Mouse (Mus musculus) skeletal muscle tissue, adult 2 months (tissue): ENCODE results near the gene Gm20425.
"Not testable (repeated sequence)": the region's sequence is repeated elsewhere in the genome, so short reads cannot be mapped to it uniquely, and the experiment has no call there.

Experiments used
- DNase-seq: peaks from one replicate; pipeline ENCODE4 v3.0.0-alpha.2; 2012; ENCODE audit warnings: low read depth, low spot score

Gm20425 gene

DNA sequence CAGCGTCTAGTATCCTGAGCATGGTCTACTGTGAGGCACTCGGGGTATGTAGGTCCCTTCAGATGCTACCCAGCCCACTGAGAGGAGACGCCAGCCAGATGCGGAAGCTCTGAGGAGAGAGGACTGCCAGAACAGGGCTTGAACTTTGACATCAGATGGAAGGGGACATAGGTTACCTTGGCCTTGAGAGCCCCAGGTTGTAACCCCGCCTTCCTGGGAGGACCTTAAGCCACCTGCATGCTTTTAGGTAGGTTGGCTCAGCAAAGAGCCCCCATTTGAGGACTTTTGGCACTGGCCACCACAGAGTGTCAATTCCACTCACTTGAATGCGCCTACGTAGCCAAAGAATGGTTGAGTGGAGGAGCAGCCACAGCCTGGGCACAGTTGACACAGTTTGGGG, 5.4 kb downstream of the Gm20425 start:
- no peak for DNase-seq

- DNase-seq, result no peak
Observed at GRCm38 (mm10) chr9:103214281-103214680, 15.8 kb downstream of the Gm20425 start.

- peak; percentile 31 for DNase-seq
Observed at GRCm38 (mm10) chr9:103213631-103214030, 16.5 kb downstream of the Gm20425 start.

- DNase-seq, result no peak
Observed at GRCm38 (mm10) chr9:103212654-103213420, 17.3 kb downstream of the Gm20425 start.

DNA sequence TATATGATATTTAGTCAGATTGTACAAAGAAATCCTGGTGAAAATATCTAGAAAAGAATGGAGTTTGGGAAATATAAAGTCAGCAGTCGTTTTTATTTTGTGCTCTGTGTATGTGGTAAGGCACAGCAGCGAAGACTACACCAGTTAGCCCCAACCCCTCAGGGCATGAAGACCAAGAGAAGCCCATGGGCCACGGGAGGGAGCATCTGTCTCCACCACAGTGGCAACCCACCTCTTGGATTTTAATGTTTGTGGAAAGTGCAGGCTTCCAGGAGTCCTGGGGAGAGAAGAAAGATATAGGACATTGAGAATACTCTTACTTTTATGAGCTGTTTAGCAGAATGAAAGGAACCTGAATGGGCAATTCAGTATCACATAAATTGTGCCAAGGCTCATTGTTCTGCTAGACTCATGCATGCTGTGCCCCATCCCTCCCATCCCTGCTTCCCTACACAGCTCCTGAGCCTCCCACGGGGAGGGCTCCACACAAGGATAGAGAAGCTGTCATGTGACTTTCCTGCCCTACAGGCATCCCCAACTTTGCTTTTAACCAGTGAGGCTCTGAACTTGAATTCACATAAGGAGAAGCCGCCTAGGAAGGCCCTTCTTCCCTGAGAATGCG, 21.2 kb downstream of the Gm20425 start:
- no peak for DNase-seq

DNA sequence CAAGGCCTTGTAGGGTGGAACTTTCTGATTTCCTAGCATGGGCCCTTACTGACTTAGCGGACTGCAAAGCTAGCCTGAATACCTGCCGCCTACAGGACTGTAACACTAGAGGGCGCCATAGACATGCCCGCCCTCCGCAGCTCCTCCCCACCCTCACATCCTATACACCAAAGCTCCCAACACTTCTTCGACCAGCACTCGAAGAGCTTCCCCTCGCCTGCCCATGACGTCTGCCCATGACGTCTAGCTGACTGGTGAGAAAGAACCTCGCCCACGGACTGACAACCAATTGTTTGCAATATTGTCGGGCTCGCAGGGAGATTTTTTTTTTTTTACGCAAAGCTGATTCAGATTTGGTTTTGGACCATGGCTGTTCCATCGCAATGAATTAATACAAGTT, 22.3 kb downstream of the Gm20425 start:
- peak; percentile 67 for DNase-seq

- DNase-seq, result no peak
Observed at GRCm38 (mm10) chr9:103205786-103206185, 24.3 kb downstream of the Gm20425 start.

DNA sequence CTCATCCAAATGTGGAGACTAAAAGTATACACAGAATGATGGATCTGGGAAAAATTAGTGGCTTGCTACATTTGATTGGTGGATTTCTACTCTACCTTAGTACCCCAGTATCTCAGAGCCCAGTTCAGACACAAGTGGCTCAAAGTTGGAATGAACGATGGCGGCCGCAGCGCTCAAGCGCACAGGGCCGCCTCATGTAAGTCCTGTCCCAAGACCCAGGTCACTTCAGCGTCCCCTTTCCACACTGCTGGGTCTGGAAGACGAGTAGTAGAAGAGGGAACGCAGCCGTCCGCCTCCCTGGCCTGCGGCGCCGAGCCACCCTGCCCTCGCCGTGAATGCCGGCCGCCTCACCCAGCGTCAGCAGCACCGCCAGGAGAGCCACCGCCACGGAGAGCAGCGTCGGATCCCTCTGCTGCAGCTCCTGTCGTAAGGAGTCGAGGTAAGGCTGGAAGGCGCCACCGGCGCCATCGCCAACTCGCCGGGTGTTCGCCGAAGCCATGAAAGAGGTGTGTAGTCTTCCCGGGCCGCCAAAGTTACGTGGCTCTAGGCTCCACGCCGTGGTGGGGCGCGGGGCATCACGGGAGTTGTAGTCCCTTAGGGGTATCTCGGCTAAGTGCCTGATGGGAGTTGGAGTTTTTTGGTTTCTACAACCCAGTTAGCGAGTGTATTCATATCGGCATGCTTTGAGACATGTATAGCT, 28.4 kb downstream of the Gm20425 start, which contains the start of gene Srprb:
Gene Srprb (minus strand): TSS at position 577 of the 700 bp plus-strand sequence.
- peak; percentile 74 for DNase-seq

DNA sequence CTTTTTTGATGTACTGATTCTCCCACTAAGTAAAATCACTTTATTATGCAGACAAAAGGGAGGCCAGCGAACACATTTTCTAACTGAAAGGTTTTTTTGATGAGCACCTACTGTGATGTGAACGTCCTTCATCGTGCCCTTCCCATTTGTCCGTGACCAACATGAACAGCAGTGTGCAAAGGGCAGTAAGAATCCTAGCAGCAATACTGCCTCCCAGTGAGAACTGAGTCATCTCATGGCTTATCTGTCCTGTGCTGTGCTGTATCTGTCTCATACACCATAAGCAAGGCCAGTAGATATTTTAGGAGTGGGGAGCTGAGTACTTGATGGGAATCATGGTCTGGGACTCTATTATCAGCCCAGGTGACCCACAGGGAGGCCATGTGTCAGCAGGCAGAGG, 41.7 kb downstream of the Gm20425 start:
- DNase-seq, result no peak

GRCm38 (mm10) chr9:103186747-103187146, 43.4 kb downstream of the Gm20425 start:
- no peak for DNase-seq

GRCm38 (mm10) chr9:103185946-103186345, 44.2 kb downstream of the Gm20425 start:
- DNase-seq, result no peak

DNA sequence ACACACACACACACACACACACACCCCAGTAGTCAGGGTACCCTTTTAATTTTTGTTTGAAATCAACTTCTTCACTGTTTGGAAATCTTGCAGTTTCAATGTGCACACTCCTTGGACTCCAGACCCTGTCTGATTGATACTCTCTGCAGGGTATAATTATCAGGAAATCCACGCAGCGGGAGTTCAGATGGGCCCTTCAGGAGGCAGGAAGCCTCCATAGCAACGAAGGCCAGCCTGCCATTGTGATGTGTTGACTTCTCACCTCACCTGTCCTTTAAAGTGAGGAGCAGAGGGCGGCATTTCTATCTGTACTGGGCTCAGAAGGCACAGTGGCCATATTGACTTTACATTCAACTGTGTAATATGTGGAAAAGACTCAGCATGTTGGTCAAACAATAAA, 45.3 kb downstream of the Gm20425 start:
- no peak for DNase-seq

- DNase-seq, result no peak
Observed at GRCm38 (mm10) chr9:103181886-103182285, 48.2 kb downstream of the Gm20425 start.

DNA sequence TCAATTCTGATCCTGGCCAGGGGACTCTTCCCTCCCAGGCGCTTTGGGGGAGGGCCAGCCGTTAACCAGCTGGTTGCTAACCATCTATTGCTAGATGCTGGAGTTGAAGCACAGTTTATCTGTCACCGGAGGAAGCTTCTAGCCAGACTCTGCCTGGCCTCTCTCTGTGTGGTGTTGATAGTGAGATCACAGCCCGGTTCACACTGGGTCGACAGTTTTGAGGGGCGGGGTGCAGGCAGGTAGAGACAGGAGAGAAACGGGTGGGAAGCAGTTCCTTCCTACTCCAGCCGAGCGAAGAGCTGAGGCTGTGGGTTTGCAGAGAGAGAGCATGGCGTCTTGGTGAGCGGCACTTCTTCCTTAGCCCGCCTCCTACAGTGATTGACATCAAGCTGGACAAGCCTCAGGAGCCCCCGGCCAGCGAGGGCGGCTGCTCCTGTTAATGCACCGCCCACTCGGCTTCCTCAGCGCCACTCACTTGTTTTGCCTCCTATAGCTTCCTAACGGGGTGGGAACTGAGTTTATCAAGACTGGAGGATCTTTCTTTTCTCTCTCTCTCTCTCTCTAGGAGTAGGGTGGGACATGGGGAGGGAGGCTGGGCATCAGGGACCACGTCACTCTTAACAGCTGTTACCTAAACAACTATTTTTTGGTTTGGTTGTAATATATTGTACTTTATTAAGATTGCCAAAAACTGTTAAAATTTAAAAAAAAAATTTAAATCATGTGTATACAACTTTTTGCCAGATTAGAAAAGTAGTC, 49.1 kb downstream of the Gm20425 start:
- DNase-seq, result peak; percentile 20

DNA sequence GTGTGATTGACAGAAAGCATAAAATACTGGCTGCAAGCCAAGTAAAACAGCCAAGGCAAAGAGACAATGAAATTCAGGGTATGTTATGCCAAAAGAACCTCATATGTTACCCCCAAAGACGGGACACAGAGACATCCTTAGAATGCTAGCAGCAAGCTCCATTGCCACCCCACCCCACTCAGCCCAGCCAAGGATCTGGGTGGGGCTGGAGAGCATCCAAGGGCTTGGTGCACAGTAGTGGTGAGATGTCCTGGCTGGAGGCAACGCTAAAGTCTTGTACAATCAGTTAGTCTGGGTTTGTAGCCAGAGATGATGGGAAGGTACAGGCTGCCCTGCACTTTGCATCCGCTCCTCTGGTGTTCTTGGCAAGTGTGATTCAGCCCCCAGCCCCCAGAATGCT, 49.8 kb downstream of the Gm20425 start:
- peak; percentile 51 for DNase-seq

DNA sequence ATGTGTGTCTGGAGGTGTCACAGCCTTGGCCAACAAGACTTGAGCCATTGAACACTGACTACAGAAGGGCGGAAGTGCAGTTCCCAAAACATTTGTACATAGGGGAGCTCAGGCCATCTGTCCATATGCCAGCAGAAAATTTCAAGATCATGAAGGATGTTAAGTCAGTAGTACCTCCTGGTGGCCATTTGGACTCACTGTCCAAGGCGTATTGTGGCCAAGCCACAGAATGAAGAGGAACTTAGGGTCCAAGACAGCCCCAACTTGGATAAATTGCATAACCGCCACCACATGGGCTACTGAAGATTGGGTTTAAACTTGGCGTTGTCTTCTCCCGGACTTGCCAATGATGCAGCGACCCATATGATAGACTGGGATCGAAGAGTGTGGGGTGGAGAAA, 54.4 kb downstream of the Gm20425 start:
- DNase-seq, result no peak

DNA sequence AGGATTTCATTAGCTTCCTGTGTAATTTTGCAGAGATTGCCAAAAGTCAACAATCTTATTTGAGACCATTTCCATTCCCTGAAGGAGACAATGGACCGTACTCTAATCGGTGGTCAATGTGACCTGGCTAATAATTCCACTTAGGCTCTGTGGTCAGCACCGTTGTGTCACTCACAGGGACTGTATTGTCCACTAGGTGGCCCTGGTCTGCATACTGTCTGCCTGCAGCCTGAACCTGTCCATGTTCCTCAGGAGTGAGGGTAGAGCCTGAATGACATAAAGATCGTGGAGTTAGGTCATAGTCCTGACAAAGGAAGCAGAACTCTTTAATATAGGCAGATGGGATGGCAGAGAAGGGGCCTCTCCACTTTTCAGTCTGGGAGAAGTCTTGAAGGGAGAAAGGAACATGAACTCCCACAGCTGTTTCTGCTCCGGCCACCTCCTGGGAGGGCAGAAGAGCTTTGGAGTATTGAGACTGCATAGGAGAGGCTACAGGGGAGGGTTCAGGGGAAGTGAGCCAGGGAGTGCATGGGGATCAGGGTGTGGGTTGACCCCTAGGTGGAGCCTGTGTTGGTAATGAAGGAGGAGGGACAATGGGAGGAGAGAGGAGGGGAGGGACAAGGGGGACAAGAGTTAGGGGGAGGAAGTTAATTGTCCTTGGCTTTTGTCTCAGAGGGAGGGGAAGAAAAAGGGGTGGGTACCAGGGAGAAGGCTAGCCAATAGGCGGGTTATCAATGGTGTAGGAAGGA, 55.2 kb downstream of the Gm20425 start:
- DNase-seq, result no peak

DNA sequence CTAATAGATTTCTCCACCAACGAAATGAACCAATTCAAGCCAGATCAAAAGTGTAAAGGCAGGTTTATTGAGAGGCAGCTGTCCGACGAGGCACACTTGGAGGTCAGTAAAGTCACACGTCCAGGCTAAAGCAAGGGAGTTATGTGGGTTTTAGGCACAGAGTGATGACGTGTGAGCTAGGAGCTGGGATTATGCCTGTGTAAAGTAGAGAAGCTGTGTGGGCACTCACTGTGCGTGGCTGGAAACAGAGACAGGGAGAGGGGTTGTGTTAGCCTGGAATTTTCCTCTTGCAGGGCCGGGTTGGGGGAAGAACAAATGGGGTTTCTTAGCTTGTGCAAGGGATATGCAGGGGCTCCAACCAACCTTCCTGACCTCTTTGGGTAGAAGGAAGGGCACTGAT, 61.3 kb downstream of the Gm20425 start:
- DNase-seq, result no peak

- DNase-seq, result no peak
Observed at GRCm38 (mm10) chr9:103168046-103168445, 62.1 kb downstream of the Gm20425 start.

DNA sequence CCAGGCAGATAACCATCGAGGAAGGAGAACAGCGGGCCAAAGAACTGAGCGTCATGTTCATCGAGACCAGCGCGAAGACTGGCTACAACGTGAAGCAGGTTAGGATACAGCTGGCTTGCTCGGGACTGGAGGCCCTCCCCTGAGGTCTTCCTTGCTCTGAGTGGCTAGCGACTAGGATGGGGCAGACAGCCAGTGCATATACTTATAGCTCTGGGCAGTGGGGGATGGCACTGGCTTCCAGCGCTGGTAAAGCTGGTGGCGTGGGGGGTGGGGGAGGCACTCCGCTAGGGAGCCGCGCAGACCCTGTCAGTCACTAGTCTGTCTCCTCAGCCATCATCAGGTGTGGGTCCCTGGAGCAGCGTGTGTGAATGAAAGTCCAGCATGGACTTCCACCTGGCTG, 66.3 kb downstream of the Gm20425 start:
- DNase-seq, result no peak

DNA sequence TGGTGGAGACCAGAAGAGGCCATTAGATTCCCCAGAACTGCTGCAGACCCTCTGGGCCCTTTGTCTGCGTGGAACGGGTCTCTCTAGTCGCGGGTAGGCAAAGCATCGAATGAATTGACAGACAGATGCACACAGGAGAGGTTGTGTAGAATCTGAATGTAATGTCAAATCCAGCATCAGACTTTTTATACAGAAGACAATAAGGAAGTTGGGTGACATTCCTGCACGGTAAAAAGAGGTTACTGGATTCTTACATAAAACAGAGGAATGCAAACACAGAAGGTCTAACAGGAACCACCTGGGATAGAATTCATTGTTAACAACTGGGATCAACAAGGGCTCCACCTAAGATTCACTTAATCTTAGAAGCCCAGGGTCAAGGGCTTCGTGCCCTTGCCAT, 74.9 kb downstream of the Gm20425 start:
- not testable (repeated sequence) for DNase-seq
